Mouse (Mus musculus): ENCODE measurements around the gene Adam10. TPM values are rescaled to one million over a fixed set of nuclear protein-coding genes. Genes with fewer than 3 reads are reported as not detected.

Adam10 gene
- polyA plus RNA-seq, 1 experiment from 2014 or later: 60.6 TPM

- Histone ChIP-seq H3K4me3 (replicated peaks) (no peak overlapping the region), H3K27ac (replicated peaks) (no peak overlapping the region), H3K36me3 (no peaks in the 10 kb centered on the region), H3K27me3 (no peaks in the 10 kb centered on the region), H3K9me3 (replicated peaks) (no peaks in the 10 kb centered on the region), H3K9ac (no peak overlapping the region), H3K4me1 (no peaks in the 10 kb centered on the region), H3K4me2 (replicated peaks) (no peak overlapping the region)
- no peak for ATAC-seq (ENCODE audit: insufficient number of reproducible peaks, low FRiP score, low TSS enrichment, low read depth)
- 89% methylated on average over 3 of the region's 3 CpGs for WGBS
Measured at GRCm38 (mm10) chr9:70824103-70824502, 145.3 kb downstream of the Adam10 start.

GRCm38 (mm10) chr9:70827911-70828310 is 149.1 kb downstream of the Adam10 start:
- 74% methylated on average over 6 of the region's 6 CpGs for WGBS
- no peak overlapping the region for H3K4me2 ChIP-seq (replicated peaks)

More at GRCm38 (mm10) chr9:70827911-70828310, 149.1 kb downstream of the Adam10 start:
- Histone ChIP-seq H3K27me3 (no peaks in the 10 kb centered on the region), H3K9ac (no peak overlapping the region), H3K36me3 (no peaks in the 10 kb centered on the region), H3K4me1 (no peaks in the 10 kb centered on the region), H3K27ac (replicated peaks) (no peak overlapping the region), H3K4me3 (replicated peaks) (no peak overlapping the region), H3K9me3 (replicated peaks) (no peaks in the 10 kb centered on the region)
- ATAC-seq (ENCODE audit: insufficient number of reproducible peaks, low FRiP score, low TSS enrichment, low read depth): no peak

Small RNA genes lying within 50 kb of the gene (microRNA-seq; reads per million reads assigned to microRNA genes)
- not detected for gene Gm25149 (ENCODE audit: borderline number of aligned reads)

Other genes starting within 250 kb of the Adam10 start
- 27.8 and 28.9 TPM in 2 replicates for gene Rnf111, start 175.3 kb upstream of the Adam10 start, polyA plus RNA-seq (2015; fragmentation: Nextera tagmentation; extraction: Ambion mirVana)
- 55.1 and 58.7 TPM in 2 replicates for gene Sltm, start 136.2 kb upstream of the Adam10 start, polyA plus RNA-seq (2015; fragmentation: Nextera tagmentation; extraction: Ambion mirVana)
- 0.34 and 1.1 TPM in 2 replicates for gene Gm10642, start 22.7 kb upstream of the Adam10 start, polyA plus RNA-seq (2015; fragmentation: Nextera tagmentation; extraction: Ambion mirVana)
- gene Mindy2, start 21.8 kb upstream of the Adam10 start, polyA plus RNA-seq (2015; fragmentation: Nextera tagmentation; extraction: Ambion mirVana): 18.1 and 18.2 TPM in 2 replicates

All from embryonic facial prominence, embryonic 15.5 days (tissue).